Mouse (Mus musculus) CH12.LX (cell line): ENCODE measurements around the gene Il1f8. TPM values are rescaled to one million over a fixed set of nuclear protein-coding genes. Genes with fewer than 3 reads are reported as not detected.

Source experiments
- DNase-seq: peaks from one replicate; pipeline ENCODE4 v3.0.0-alpha.2; 2013; ENCODE audit errors: extremely low read depth
- H3K27ac ChIP-seq: 2 replicates; pipeline ENCODE4 v1.5.1; 2012; ENCODE audit warnings: low read depth, mild to moderate bottlenecking, control low read depth, moderate library complexity; ENCODE audit not compliant: insufficient read depth
- H3K27me3 ChIP-seq: replicated peaks from 2 replicates; pipeline ENCODE3; 2012; ENCODE audit warnings: inconsistent platforms
- H3K36me3 ChIP-seq, 2 experiments: replicated peaks in 1 of 2; 2 replicates each; pipeline versions ENCODE3 to v1.6.1; 2012; ENCODE audit warnings: inconsistent platforms in 1 of 2, low read length in 1 of 2, mild to moderate bottlenecking in 1 of 2, mixed read lengths in 1 of 2, moderate library complexity in 1 of 2; ENCODE audit not compliant: control insufficient read depth in 1 of 2, insufficient read depth in 1 of 2
- H3K4me1 ChIP-seq, 2 experiments: 2 replicates each; pipeline ENCODE4 v1.6.1; 2012; ENCODE audit warnings: inconsistent platforms in 1 of 2, moderate library complexity in 1 of 2; ENCODE audit not compliant: insufficient read depth in 2 of 2, control insufficient read depth in 1 of 2
- H3K4me2 ChIP-seq: 2 replicates; pipeline ENCODE4 v1.6.1; 2012; ENCODE audit warnings: low read depth, mild to moderate bottlenecking, control low read depth; ENCODE audit not compliant: poor library complexity, insufficient read depth, severe bottlenecking
- H3K4me3 ChIP-seq, 3 experiments: fragments of 150-350 bp in 1 of 3; sonication (generic) in 1 of 3; replicated peaks in 1 of 3; 2 replicates each; pipeline versions ENCODE3 to v1.5.1; 2011 to 2012; ENCODE audit warnings: low read depth in 2 of 3, low read length in 2 of 3, mild to moderate bottlenecking in 2 of 3, moderate library complexity in 2 of 3, control low read depth in 1 of 3, improper control_type of control experiment in 1 of 3, inconsistent platforms in 1 of 3, mixed read lengths in 1 of 3; ENCODE audit not compliant: poor library complexity in 1 of 3
- H3K79me2 ChIP-seq: replicated peaks from 2 replicates; pipeline ENCODE4 v1.6.1; 2012; ENCODE audit warnings: mild to moderate bottlenecking, moderate library complexity; ENCODE audit not compliant: control insufficient read depth, poor library complexity, insufficient read depth, severe bottlenecking; ENCODE audit errors: extremely low read depth
- H3K9ac ChIP-seq: 2 replicates; pipeline ENCODE4 v1.6.1; 2012; ENCODE audit warnings: low read depth, mild to moderate bottlenecking, control low read depth, moderate library complexity; ENCODE audit not compliant: insufficient read depth
- H3K9me3 ChIP-seq: replicated peaks from 2 replicates; pipeline ENCODE3; 2012; ENCODE audit warnings: low read length, inconsistent platforms, mixed read lengths
- E2F4 ChIP-seq: IDR thresholded peaks from 2 replicates; pipeline ENCODE4 v1.6.1; 2011; ENCODE audit warnings: low read depth, low read length, improper control_type of control experiment; ENCODE audit not compliant: insufficient replicate concordance
- GABPA ChIP-seq: IDR thresholded peaks from 2 replicates; pipeline ENCODE4 v1.6.1; 2012; ENCODE audit warnings: low read depth, low read length, improper control_type of control experiment, inconsistent platforms; ENCODE audit not compliant: insufficient replicate concordance
- IRF4 ChIP-seq: IDR thresholded peaks from 2 replicates; pipeline ENCODE4 v1.6.1; 2014; ENCODE audit warnings: low read depth, mild to moderate bottlenecking, inconsistent platforms, low read length, improper control_type of control experiment
- JUN ChIP-seq: IDR thresholded peaks from 2 replicates; pipeline ENCODE4 v1.6.1; 2011; ENCODE audit warnings: low read depth, mild to moderate bottlenecking, low read length, improper control_type of control experiment, moderate library complexity; ENCODE audit not compliant: insufficient read depth
- MAFK ChIP-seq: IDR thresholded peaks from 2 replicates; pipeline ENCODE4 v1.6.1; 2011; ENCODE audit warnings: low read length, improper control_type of control experiment; ENCODE audit not compliant: insufficient replicate concordance
- MAZ ChIP-seq: IDR thresholded peaks from 2 replicates; pipeline ENCODE4 v1.6.1; 2012; ENCODE audit warnings: low read depth, mild to moderate bottlenecking, inconsistent platforms, low read length, improper control_type of control experiment, moderate library complexity
- MEF2A ChIP-seq: IDR thresholded peaks from 2 replicates; pipeline ENCODE4 v1.6.1; 2014; ENCODE audit warnings: low read depth, mild to moderate bottlenecking, inconsistent platforms, low read length, improper control_type of control experiment, borderline replicate concordance
- MXI1 ChIP-seq: IDR thresholded peaks from 2 replicates; pipeline ENCODE4 v1.6.1; 2011; ENCODE audit warnings: mild to moderate bottlenecking, low read depth, low read length, improper control_type of control experiment
- NELFE ChIP-seq: IDR thresholded peaks from 2 replicates; pipeline ENCODE4 v1.6.1; 2011; ENCODE audit warnings: low read depth, low read length, improper control_type of control experiment
- PAX5 ChIP-seq: IDR thresholded peaks from 2 replicates; pipeline ENCODE4 v1.6.1; 2012; ENCODE audit warnings: low read length, inconsistent platforms, mixed read lengths
- RAD21 ChIP-seq: IDR thresholded peaks from 2 replicates; pipeline ENCODE4 v1.6.1; 2011; ENCODE audit warnings: low read depth, mild to moderate bottlenecking, low read length, improper control_type of control experiment, moderate library complexity
- RCOR1 ChIP-seq: conservative IDR thresholded peaks from 2 replicates; pipeline ENCODE4 v1.6.1; 2012; ENCODE audit warnings: low read depth, mild to moderate bottlenecking, inconsistent platforms, low read length, improper control_type of control experiment
- SIN3A ChIP-seq: IDR thresholded peaks from 2 replicates; pipeline ENCODE4 v1.6.1; 2012; ENCODE audit warnings: low read length, improper control_type of control experiment, inconsistent platforms
- SMC3 ChIP-seq: IDR thresholded peaks from 2 replicates; pipeline ENCODE4 v1.6.1; 2011; ENCODE audit warnings: low read depth, low read length, improper control_type of control experiment
- TBP ChIP-seq: conservative IDR thresholded peaks from 2 replicates; pipeline ENCODE4 v1.6.1; 2011; ENCODE audit warnings: low read depth, low read length, improper control_type of control experiment
- UBTF ChIP-seq: IDR thresholded peaks from 2 replicates; pipeline ENCODE4 v1.6.1; 2012; ENCODE audit warnings: low read depth, mild to moderate bottlenecking, inconsistent platforms, low read length, improper control_type of control experiment, moderate library complexity
- USF1 ChIP-seq: IDR thresholded peaks from 2 replicates; pipeline ENCODE4 v1.6.1; 2014; ENCODE audit warnings: low read depth, mild to moderate bottlenecking, inconsistent platforms, low read length, improper control_type of control experiment
- ZMIZ1 ChIP-seq: IDR thresholded peaks from 2 replicates; pipeline ENCODE4 v1.6.1; 2012; ENCODE audit warnings: low read depth, mild to moderate bottlenecking, inconsistent platforms, low read length, improper control_type of control experiment
- ZNF384 ChIP-seq: IDR thresholded peaks from 2 replicates; pipeline ENCODE4 v1.6.1; 2012; ENCODE audit warnings: low read depth, low read length, improper control_type of control experiment, inconsistent platforms
- dilution Hi-C: fragments of 300-500 bp; cut with MboI; formaldehyde crosslinking; loops from 2 replicates; pipeline ENCODE4 v1.14.3; 2020; ENCODE audit warnings: low sequenced_read_pairs; ENCODE audit not compliant: extremely low pct_unique_long_range_greater_than_20kb, extremely low pct_ligation_motif_present
- in situ Hi-C: fragments of 300-500 bp; cut with MboI; formaldehyde crosslinking; loops from 3 replicates; pipeline ENCODE4 v1.14.3; 2019; ENCODE audit warnings: low sequenced_read_pairs, low pct_ligation_motif_present, low pct_unique_long_range_greater_than_20kb, mixed read lengths
- polyA plus RNA-seq: library from polyadenylated mRNA; unstranded; fragments of >175 nt; gene quantifications from 2 replicates; pipeline ENCODE4 v1.2.1, GENCODE M21; 2012; ENCODE audit warnings: low read depth; ENCODE audit not compliant: insufficient read length
- total RNA-seq, 2 experiments: library from RNA; depleted of rRNA; stranded (reverse); fragments of 300-350 nt in 1 of 2; fragments of >200 nt in 1 of 2; gene quantifications; 2 replicates each; pipeline ENCODE4 v1.2.3; 2012 to 2014

Il1f8 gene
- not detected in 2 replicates for total RNA-seq (2012; rRNA removed)
- 0.26 TPM in 1 of 2 replicates, not detected in the other for total RNA-seq (2014; rRNA removed)
- not detected in 2 replicates for polyA plus RNA-seq

- no peak for DNase-seq
- Histone ChIP-seq H3K4me3 (no peak within 1 kb of the TSS), H3K27ac (no peak within 1 kb of the TSS), H3K4me1 (no peaks in the 10 kb centered on the region), H3K79me2 (no peaks in the 10 kb centered on the region), H3K9ac (no peak within 1 kb of the TSS), H3K36me3 (no peaks in the 10 kb centered on the region), H3K27me3 (no peaks in the 10 kb centered on the region), H3K4me2 (no peak within 1 kb of the TSS), H3K9me3 (no peaks in the 10 kb centered on the region)
- TF ChIP-seq RAD21 (no peak), ZNF384 (no peak)
- in situ Hi-C loops, result no loop called here
- dilution Hi-C loops, result no loop called here
Measured at GRCm38 (mm10) chr2:24152861-24153260, at the start of gene Il1f8. Gene Il1f8, plus strand, starts transcription at chr2:24153161.

GRCm38 (mm10) chr2:24103619-24104289, 49.2 kb upstream of the Il1f8 start:
- DNase-seq, result no peak
- H3K79me2 ChIP-seq, result no peaks in the 10 kb centered on the region
- no peak overlapping the region for H3K9ac ChIP-seq
- no peaks in the 10 kb centered on the region for H3K27me3 ChIP-seq
- H3K4me3 ChIP-seq, result no peak overlapping the region
- no peaks in the 10 kb centered on the region for H3K36me3 ChIP-seq
- no peaks in the 10 kb centered on the region for H3K9me3 ChIP-seq
- no peak for TF ChIP-seq RAD21
- no peak for TF ChIP-seq GABPA
- no peak for TF ChIP-seq JUN
- no peak for TF ChIP-seq MAZ
- TF ChIP-seq MAFK, result no peak
- TF ChIP-seq PAX5, result no peak
- TF ChIP-seq SIN3A, result no peak
- no peak for TF ChIP-seq SMC3
- TF ChIP-seq MEF2A, result no peak
- TF ChIP-seq RCOR1, result no peak
- TF ChIP-seq TBP, result no peak
- TF ChIP-seq ZNF384, result no peak
- no peak for TF ChIP-seq E2F4
- no peak for TF ChIP-seq MXI1
- TF ChIP-seq NELFE, result no peak
- no peak for TF ChIP-seq UBTF
- no peak for TF ChIP-seq USF1
- TF ChIP-seq IRF4, result no peak
- no peak for TF ChIP-seq ZMIZ1
- H3K4me2 ChIP-seq, result no peak overlapping the region
- in situ Hi-C loops (no loop called here), dilution Hi-C loops (no loop called here)
- peaks cover 0 to 5% of the 10 kb centered on the region in 2 experiments; a peak in 1 of 4 replicates for H3K4me1 ChIP-seq
- no peak overlapping the region for H3K27ac ChIP-seq
